Mouse (Mus musculus): ENCODE data around the gene Pex11g.

Pex11g gene

DNA sequence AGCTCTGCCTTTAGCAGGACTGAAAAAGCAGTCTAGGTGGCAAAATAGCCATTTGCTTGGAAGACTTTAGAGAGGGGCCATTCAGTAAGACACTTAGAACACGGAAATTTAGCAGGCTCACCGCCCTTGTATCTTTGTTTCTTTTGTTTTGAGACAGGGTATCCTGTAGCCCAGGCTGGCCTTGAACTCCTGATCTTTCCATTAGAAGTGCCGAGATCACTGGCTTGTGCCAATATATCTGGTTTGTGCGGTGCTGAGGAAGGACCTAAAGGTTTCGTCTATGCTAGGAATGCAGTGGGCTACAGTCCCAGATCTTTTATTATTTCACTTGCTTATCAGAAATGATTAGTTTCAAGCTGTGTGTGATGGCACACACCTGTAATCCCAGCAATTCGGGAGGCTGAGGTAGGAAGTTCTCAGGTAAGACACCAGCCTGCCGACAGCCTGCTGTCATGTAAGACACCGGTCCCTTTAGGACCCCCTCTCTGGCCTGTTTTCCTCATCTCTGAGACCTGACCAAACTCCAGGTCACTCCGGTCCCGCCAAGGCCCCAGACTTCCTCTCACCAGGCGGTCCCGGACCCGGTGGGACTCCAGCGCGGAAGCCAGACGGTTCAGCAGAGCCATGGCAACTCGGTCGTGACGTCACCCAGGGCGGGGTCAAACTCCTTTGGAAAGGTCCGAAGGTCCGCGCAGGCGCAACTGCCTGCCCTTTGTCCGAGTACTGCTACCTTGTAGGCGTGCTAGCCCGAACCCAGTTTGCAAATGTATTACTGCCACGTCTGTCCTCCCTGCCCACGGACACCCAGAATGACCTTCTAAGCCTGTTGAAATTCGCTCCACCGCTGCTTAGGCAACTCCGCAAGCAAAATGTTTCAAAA lies at the start of gene Pex11g:
Gene Pex11g (minus strand): TSS at position 675 of the 880 bp plus-strand sequence.
- peak; percentile 92 to 95 for DNase-seq (ENCODE audit: low spot score in 2 of 2)

DNA sequence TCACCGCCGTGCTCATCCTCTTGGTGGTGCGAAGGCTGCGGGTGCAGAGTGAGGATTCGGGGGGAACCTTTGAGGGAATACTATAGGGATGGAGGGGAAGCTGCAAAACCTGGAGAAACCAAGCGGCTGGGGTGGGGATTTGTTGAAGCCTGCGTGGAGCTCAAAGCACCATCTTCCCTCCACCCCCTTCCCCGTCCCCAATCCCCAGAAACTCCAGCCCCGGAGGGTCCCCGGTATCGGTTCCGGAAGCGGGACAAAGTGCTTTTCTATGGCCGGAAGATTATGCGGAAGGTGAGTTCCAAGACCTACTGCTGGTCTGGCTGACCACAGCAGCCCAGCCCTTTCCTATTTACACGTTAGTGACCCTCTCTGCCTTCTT lies 49.6 kb upstream of the Pex11g start:
- DNase-seq (ENCODE audit: low spot score in 2 of 2): no peak

DNA sequence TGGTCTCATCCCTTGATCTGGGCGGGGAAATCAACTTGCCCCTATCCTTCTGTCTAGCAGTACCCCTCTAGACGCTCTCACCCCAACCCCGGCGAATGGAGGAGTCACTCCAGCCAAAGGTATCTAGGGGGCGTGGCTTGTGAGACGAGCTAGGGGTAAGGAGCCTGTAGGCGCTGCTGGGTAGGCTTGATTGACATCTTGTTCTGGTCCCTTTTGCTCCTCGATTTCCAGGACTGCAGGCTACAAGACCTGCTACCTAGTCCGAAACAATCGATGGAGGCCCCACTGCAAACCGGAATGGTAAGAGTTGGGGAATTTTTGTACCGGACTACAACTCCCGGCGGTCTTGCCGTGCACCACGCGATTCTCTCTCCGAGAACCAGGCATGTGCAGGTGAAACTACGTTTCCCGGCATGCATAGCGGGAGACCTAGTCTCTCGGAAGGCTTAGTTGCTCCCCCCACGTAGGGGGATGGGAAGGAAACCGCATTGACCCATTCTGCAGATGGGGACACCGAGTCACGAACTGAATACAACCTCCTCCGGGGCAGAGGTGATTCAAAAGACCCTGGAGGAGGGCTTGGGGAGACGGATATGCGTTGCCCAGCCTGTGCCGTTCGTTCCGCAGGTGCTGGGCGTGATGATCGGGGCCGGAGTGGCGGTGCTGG lies 49.1 kb upstream of the Pex11g start:
- peak; percentile 93 to 94 for DNase-seq (ENCODE audit: low spot score in 2 of 2)

DNA sequence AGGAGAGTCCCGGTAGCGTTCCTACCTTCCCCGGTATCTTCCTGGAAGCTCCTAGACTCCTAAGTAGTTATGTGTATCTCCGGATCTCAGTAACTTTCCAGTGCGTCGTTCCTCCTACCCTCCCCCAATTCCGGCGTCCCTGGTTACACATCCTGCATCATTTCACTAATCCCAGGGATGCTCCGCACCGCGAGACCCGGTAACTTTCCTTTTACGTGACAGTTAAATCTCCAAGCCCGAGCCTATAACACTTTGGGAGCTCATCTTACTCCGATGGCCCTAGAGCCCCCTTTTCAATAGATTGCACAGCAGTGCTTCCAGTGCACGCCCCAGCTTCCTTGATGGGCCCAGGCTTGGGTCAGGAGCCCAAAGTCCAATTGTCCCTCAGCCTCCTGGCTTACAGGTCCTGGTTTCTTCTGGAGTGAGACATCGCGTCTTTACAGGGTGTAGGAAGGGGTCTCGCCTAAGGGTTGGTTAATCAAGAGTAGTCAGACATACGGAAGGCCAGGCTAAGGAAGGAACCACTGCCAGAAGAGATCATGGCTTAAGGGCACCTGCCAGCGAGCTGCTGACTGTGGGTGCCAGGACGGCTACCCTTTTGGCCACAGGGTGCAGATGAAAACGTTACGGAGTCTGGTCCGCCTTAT lies 48.4 kb upstream of the Pex11g start:
- no peak for DNase-seq (ENCODE audit: low spot score in 2 of 2)

DNA sequence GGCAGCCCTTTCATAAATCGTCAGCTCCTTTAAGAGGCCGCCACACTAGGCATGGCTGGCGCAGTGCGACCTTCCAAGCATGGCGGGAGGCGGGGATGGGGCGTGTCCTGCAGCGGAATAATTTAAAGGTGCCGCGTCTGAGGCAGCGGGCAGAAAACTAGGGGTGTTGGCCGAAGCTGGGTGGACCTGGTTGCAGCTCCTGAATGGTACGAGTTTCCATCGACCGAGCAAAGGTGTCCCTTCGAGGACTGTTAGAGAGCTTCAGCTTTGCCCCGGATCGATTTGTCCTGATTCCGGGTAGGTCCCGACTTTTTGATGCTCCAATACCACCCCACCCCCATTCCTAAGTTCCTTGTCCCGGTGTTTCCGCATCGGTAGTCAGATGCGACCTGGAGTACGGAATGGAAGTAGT lies 47.8 kb upstream of the Pex11g start, which contains the start of gene Pnpla6:
Gene Pnpla6 (plus strand): TSS at position 125 of the 412 bp plus-strand sequence.
- DNase-seq (ENCODE audit: low spot score in 2 of 2): peak; percentile 87

DNA sequence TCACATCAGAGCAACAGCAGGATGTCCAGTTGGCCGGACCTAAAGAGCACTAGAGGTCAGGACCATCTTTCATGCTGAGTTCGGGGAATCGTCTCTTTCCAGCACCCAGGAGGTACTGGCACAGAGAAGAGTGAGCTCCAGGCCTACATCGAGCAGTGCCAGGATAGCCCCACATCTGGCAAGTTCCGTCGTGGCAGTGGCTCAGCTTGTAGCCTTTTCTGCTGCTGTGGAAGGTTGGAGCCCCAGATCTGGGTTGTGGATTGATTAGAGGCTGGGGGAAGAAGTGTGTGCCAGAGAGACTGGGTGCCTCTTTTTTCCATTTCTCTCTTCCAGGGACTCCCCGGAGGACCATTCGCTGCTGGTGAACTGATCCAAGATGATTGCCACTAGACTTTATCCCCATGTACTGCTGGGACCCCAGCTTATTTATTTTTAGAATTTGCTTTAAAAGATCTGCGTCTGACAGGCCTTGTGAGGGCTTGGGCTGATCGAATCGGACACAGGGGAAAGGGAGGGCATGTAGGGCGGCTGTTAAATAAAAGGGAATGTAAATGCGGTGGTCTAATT lies 47.3 kb upstream of the Pex11g start:
- DNase-seq (ENCODE audit: low spot score in 2 of 2): no peak

DNA sequence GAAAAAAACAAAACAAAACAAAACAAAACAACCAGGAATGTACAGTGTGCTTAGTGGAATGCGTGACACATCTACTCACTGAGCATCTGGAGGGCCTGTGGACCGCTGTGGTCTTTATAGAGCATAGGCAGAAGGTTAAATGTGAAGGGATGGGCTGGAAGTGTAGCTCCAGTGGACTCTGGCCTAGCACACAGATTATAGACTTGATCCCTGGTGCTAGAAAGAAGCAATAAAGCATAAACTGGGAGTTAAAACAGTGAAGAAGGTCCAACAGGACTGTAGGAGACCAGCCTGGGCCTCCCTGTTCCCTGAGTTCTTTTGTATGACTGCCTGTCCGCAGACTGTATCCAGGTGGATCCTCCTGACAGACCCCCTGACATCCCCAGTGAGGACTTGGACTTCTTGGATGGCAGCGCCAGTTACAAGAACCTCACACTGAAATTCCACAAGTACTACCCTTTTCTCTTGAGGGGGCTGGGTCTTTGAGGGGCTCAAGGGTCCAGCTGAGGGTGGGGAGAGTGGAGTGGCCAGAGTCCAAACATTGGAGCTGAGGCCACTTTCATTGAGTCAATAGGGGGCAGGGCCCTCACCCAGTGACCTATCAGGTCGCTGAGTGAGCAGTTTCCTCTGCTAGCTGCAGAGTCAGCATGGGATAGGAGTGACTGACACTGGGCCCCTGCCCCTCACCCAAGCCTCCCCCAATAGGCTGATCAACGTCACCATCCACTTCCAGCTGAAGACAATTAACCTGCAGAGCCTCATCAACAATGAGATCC lies 40.7 kb upstream of the Pex11g start:
- no peak for DNase-seq (ENCODE audit: low spot score in 2 of 2)

DNA sequence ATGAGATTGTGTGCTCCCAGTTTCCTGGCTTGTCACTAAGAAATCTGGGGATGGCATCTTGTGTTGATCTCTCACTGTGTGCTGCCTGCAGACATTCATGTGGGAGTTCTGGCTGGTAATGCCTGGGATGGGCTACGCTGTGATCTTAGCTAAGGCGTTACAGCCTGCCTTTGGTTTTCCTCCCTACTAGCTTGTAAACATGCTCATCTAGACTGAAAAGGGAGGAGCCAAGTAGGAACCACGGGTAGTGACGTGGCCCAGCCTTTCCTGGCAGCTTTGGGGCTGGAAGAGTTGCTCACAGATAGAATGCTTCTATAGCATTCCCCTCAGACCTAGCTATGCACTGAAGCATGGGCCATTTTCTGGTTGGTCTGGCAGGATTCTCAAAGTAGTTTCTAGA lies 34.7 kb upstream of the Pex11g start:
- DNase-seq (ENCODE audit: low spot score in 2 of 2): no peak

DNA sequence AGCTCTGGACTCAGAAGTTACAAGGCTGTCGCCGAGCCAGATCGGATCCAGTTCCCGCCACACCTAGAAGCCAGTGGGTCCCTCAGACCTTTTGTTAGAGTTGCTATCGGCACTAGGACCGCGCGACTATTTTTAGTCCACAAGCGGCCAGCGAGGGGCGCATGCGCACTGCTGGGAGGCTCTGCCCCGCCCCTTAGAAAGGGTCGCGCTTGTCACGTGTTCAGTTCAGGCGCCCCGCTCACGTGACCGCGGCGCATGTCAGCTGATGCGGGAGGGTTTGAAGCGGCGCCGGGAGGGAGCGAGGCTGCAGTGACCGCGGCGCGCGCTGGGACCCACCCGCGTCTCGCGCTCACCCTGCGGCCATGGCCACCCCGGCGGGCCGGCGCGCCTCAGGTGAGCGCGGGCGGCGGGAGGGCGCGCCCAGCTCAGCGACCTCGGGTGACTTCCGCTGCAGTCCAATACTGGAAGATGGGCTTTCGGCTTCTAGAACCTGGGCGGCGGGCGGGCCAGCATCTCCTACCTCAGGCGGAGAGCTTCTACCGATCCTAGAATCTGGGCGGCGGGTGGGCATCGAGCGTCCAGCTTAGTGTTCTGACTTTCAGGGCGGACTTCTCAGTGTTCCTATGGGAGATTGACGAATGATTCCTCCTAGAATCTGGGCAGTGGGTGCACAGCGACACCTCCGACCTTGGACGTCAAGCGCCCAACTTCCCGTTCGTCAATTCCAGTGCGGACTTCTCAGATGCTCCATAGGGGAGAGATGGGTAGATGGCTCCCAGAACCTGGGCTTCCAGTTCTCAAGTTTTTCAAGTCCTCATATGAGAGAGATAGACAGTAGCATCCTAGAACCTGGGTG lies 33.0 kb upstream of the Pex11g start, which contains the start of gene Mcoln1:
Gene Mcoln1 (plus strand): TSS at position 223 of the 856 bp plus-strand sequence.
- peak; percentile 98 for DNase-seq (ENCODE audit: low spot score in 2 of 2)

DNA sequence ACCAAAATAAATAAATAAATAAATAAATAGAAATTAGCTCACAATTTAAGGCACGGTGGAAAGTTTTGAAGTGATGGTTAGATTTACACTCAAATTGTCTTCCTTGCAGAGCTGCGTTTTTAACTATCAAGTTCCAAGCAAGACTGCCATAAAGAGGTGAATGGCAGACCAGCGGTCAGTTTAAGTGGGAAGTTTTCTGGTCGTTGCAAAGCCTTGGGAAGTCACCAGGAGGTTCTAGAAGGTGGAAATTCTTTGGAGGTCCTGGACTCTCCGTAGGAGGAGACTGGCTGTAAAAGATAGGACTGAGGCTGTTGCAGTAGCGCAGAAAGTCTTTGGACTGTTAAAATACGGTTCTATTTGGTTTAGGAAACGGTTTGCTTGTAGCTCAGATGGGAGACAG lies 32.3 kb upstream of the Pex11g start:
- no peak for DNase-seq (ENCODE audit: low spot score in 2 of 2)

DNA sequence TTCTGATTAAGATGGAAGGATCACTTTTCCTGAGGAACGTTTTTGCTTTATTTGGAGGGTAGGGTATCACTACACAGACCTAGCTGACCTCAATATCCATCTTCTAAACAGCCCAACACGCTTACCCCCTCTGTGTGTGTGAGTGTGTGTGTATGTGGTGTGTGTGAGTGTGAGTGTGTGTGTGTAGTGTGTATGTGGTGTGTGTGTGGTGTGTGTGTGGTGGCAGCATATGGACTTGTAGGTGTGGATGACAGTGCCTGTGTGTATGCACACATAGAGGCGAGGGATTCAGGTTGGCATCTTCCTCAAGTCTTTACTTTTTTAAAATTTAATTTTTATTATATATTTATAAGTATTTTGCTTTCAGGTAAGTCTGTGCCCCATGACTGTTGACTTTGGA lies 31.1 kb upstream of the Pex11g start:
- DNase-seq (ENCODE audit: low spot score in 2 of 2): no peak

DNA sequence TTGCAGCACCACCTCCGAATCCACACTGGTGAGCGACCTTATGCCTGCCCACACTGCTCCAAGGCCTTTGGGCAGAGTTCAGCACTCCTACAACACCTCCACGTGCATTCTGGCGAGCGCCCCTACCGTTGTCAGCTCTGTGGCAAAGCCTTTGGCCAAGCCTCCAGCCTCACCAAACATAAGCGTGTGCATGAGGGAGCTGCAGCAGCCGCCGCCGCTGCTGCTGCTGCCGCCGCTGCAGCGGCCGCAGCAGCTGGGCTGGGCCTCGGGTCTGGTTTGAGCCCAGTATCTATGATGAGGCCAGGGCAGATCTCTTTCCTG lies 28.9 kb upstream of the Pex11g start:
- no peak for DNase-seq (ENCODE audit: low spot score in 2 of 2)

DNA sequence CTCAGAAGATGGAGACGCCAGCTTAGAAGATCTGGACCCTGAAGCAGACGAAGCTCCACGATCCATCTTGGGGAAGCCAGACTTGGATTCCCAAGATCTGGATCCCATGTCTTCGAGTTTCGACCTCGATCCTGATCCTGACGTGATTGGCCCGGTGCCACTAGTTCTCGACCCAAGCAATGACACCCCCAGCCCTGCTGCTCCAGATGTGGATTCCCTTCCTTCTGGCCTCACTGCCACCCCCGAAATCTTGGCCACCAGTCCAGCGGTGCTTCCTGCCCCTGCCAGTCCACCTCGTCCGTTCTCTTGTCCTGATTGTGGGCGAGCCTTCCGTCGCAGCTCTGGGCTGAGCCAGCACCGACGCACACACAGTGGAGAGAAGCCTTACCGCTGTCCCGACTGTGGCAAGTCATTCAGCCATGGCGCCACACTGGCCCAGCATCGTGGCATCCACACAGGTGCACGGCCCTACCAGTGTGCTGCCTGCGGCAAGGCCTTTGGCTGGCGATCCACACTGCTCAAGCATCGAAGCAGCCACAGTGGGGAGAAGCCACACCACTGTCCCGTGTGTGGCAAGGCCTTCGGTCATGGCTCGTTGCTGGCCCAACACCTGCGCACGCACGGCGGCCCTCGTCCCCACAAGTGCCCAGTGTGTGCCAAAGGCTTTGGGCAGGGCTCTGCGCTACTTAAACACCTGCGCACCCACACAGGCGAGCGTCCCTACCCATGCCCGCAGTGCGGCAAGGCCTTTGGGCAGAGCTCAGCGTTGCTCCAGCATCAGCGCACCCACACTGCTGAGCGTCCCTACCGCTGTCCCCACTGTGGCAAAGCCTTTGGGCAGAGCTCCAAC lies 28.3 kb upstream of the Pex11g start:
- DNase-seq (ENCODE audit: low spot score in 2 of 2): no peak

DNA sequence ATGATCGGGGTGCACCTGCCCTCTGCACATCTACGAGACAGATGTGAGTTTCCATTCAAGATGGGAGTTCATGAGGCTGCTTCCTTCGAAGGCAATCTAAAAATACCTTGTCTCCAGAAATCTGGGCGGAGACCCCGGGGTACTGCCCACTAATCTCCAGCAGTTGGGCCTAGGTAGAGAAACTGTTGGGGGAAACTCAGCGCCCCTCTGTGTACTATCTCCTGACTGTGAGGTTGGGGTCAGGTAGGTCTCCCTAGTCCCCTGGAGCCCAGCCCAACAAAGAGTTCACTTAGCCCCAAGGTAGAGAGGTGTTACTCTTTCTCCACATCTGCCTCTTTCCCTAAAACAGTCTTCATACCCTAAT lies 26.3 kb upstream of the Pex11g start:
- DNase-seq (ENCODE audit: low spot score in 2 of 2): no peak

DNA sequence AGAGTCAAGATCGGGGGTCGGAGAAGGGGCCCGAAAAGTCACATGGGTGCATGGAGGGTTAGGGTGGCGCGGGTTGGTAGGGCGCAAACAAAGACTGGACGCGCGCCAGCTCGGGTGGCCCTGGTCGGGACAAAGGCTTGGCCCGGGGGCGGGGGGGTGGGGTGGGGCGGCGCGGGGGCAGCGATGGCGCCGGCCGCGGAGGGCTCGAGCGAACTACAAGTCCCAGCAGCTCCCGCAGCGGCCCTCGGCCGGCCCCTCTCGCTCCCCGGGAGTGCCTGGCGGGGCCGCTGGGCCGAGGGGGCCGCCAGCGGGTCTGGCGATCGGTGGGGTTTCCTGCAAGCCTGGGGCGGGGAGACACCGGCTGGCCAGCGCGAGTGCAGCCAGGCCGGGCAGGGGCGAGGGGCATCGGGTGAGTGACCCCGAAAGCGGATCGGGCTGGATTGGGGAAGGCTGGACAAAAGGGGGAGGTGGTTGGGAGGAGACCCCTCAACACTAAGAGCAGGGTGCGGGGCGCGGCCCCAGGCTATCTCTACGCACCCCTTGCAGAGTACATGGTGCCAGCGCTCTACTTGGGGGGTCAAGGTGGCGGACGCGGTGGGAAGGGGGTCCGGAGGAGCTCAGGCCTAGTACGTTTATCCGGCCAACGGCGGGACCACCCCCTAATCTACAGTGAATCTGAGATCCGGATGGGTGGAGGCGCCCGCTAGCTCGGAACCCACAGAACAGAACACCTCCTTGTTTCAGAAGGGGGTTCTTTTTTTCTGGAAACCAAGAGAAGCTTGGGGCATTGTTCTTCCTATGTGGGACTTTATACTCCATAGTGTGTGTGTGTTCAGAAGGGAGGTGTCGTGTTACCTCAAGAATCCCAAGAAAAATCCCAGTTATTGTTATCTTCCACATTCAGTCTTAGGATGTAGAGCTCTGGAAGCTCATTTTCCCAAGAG lies 25.7 kb upstream of the Pex11g start, which contains the start of gene Zfp358:
Gene Zfp358 (plus strand): TSS at position 238 of the 944 bp plus-strand sequence.
- peak; percentile 64 to 67 for DNase-seq (ENCODE audit: low spot score in 2 of 2)

DNA sequence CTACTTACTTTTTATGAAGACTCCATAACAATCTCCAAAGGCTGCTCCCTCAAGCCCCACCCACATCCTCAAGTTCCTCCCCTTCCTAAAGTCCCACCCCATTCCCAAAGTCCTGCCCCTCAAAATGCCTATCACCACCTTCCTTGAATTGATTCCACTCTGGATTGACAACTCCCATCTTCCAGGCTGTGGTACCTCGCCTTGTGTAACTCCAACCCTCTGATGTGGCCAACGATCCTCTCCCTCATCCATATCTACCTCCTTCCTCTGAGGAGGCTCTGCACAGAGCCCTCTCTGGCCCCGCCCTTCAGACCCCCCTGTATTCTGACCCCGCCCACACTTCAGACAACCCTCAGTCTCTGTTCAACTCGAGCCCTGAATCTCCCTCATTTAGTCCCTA lies 17.7 kb upstream of the Pex11g start:
- no peak for DNase-seq (ENCODE audit: low spot score in 2 of 2)

DNA sequence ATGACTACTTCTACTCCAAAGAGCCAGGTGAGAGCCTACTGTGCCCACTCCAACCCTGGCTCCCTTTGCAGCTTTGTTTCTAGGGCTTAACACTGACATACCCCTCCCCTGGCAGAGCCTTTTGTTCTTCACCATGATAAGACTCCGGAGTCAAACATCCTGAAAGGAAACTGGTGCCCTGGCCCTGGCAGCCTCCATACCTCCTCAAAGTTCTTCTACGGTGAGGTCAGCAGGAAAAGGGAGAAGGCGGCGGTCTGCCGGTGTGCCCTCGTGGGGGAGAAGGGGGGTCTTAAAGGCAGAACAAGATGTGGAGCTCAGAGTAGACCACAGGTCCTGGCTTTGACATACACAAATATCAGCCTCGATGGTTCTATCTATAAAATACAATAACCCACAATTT lies 16.1 kb upstream of the Pex11g start:
- no peak for DNase-seq (ENCODE audit: low spot score in 2 of 2)

DNA sequence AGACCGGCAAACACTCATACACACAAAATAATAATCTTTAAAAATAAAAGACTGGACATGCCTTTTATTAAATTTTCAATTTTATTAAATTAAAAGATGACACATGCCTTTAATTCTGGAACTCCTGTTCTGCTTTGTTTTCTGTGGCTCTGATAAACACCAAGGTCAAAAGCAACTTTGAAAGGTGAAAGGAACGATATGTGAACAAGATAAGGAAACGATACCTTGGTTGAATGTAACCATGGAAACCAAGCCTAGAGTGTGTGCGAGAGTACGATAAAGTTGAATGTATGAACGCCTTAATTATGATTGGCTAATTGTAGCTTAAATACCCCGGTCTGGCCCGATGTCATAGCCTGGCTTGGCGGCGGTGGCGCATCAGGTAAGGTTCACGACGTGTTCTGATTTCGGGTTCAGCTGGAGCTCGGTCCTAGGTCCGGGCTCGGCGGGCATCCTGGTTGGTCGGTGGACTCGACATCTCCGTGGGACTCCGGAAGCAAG lies 14.8 kb upstream of the Pex11g start:
- DNase-seq (ENCODE audit: low spot score in 2 of 2): no peak

Data from spleen, postnatal 36 days (tissue).